Mouse (Mus musculus) E14TG2a.4 (cell line): ENCODE results near the gene Gm39115.

Experiments
- CTCF ChIP-seq: conservative IDR thresholded peaks from 2 replicates; pipeline ENCODE4 v1.5.1; 2014; ENCODE audit warnings: low read length
- POU5F1 ChIP-seq: IDR thresholded peaks from 2 replicates; pipeline ENCODE4 v1.6.1; 2014; ENCODE audit warnings: low read length, borderline replicate concordance

- TF ChIP-seq CTCF (no peak), POU5F1 (no peak)
Observed at GRCm38 (mm10) chr7:142181021-142181420, 45.2 kb upstream of the Gm39115 start.
